Mouse (Mus musculus) ES-E14 (cell line): ENCODE data around the gene Ube2d1. TPM values are rescaled to one million over a fixed set of nuclear protein-coding genes. Genes with fewer than 3 reads are reported as not detected.

Source experiments
- DNase-seq: peaks from one replicate; pipeline ENCODE4 v3.0.0-alpha.2; 2013; ENCODE audit warnings: low read depth, low spot score
- H3K27ac ChIP-seq: 2 replicates; pipeline ENCODE4 v1.5.1; 2012; ENCODE audit warnings: low read depth, mild to moderate bottlenecking, low read length, moderate library complexity, mixed read lengths; ENCODE audit not compliant: poor library complexity, insufficient read depth, severe bottlenecking
- H3K36me3 ChIP-seq: 2 replicates; pipeline ENCODE4 v1.6.1; 2012; ENCODE audit warnings: mild to moderate bottlenecking, low read length, moderate library complexity, mixed read lengths; ENCODE audit not compliant: control insufficient read depth, poor library complexity, insufficient read depth, severe bottlenecking
- H3K4me1 ChIP-seq, 2 experiments: fragments of 150-350 bp in 1 of 2; sonication (generic) in 1 of 2; 2 replicates each; pipeline ENCODE4 v1.6.1; 2012; ENCODE audit warnings: low read length in 2 of 2, mild to moderate bottlenecking in 1 of 2, mixed read lengths in 1 of 2; ENCODE audit not compliant: control insufficient read depth in 2 of 2, insufficient read depth in 2 of 2, poor library complexity in 1 of 2
- H3K4me3 ChIP-seq, 2 experiments: fragments of 150-350 bp in 1 of 2; sonication (generic) in 1 of 2; 2 replicates each; pipeline ENCODE4 v1.5.1; 2012; ENCODE audit warnings: low read length in 2 of 2, low read depth in 1 of 2, mild to moderate bottlenecking in 1 of 2, mixed read lengths in 1 of 2; ENCODE audit not compliant: insufficient read depth in 1 of 2, poor library complexity in 1 of 2, severe bottlenecking in 1 of 2
- H3K9ac ChIP-seq: 2 replicates; pipeline ENCODE4 v1.6.1; 2012; ENCODE audit warnings: low read depth, mild to moderate bottlenecking, low read length, mixed read lengths; ENCODE audit not compliant: poor library complexity, insufficient read depth, severe bottlenecking
- H3K9me3 ChIP-seq: fragments of 150-350 bp; sonication (generic); 2 replicates; pipeline ENCODE4 v1.6.1; 2012; ENCODE audit warnings: low read depth, mild to moderate bottlenecking, low read length; ENCODE audit not compliant: control insufficient read depth, insufficient read depth
- CHD2 ChIP-seq: IDR thresholded peaks from 2 replicates; pipeline ENCODE4 v1.6.1; 2014; ENCODE audit warnings: mild to moderate bottlenecking, low read depth, low read length, inconsistent platforms
- HCFC1 ChIP-seq: IDR thresholded peaks from 2 replicates; pipeline ENCODE4 v1.6.1; 2012; ENCODE audit warnings: low read length, inconsistent platforms, borderline replicate concordance; ENCODE audit not compliant: insufficient read depth
- MAFK ChIP-seq: IDR thresholded peaks from 2 replicates; pipeline ENCODE4 v1.6.1; 2014; ENCODE audit warnings: mild to moderate bottlenecking, low read depth, low read length, inconsistent platforms; ENCODE audit not compliant: insufficient read depth
- ZC3H11A ChIP-seq: IDR thresholded peaks from 2 replicates; pipeline ENCODE4 v1.6.1; 2012; ENCODE audit warnings: low read depth, mild to moderate bottlenecking, inconsistent platforms, low read length, borderline replicate concordance
- ZNF384 ChIP-seq: IDR thresholded peaks from 2 replicates; pipeline ENCODE4 v1.6.1; 2012; ENCODE audit warnings: low read depth, low read length, inconsistent platforms
- in situ Hi-C, 2 experiments: fragments of 600-800 bp; cut with MboI; formaldehyde crosslinking; loops; one replicate each; pipeline ENCODE4 v1.15.1; 2025; ENCODE audit warnings: low sequenced_read_pairs in 2 of 2, inconsistent platforms in 1 of 2; ENCODE audit not compliant: unreplicated experiment in 2 of 2
- total RNA-seq: library from RNA; depleted of rRNA; stranded (reverse); fragments of 300-350 nt; gene quantifications from 2 replicates; pipeline ENCODE4 v1.2.3, GENCODE M21; 2012; rRNA removed

The Ube2d1 gene
- total RNA-seq, 1 experiment: 8.3 TPM

- no peak overlapping the region for H3K9ac ChIP-seq
- no peaks in the 10 kb centered on the region for H3K9me3 ChIP-seq
- in situ Hi-C loops: no loop called here
- H3K36me3 ChIP-seq: peaks cover 6% of the 10 kb centered on the region
- H3K4me1 ChIP-seq: peaks cover 0 to 2% of the 10 kb centered on the region in 2 experiments; a peak in 1 of 4 replicates
- TF ChIP-seq MAFK (no peak), ZC3H11A (no peak), CHD2 (no peak), ZNF384 (no peak), HCFC1 (no peak)
- no peak overlapping the region for H3K4me3 ChIP-seq
- DNase-seq: no peak
- no peak overlapping the region for H3K27ac ChIP-seq
Measured at GRCm38 (mm10) chr10:71222639-71223038, 62.4 kb downstream of the Ube2d1 start.

- no peaks in the 10 kb centered on the region for H3K9me3 ChIP-seq
- TF ChIP-seq ZC3H11A (peak; percentile 68), HCFC1 (no peak; the same call in 1 of the 2 replicates)
- in situ Hi-C loops: no loop called here
Measured at GRCm38 (mm10) chr10:71218228-71218892, 66.7 kb downstream of the Ube2d1 start.

GRCm38 (mm10) chr10:71215996-71216395, 69.1 kb downstream of the Ube2d1 start:
- no peaks in the 10 kb centered on the region for H3K36me3 ChIP-seq
- H3K4me3 ChIP-seq: no peak overlapping the region
- in situ Hi-C loops: no loop called here
- H3K27ac ChIP-seq: no peak overlapping the region
- no peak for TF ChIP-seq HCFC1
- TF ChIP-seq MAFK: no peak
- no peak for TF ChIP-seq ZC3H11A
- TF ChIP-seq CHD2: no peak
- TF ChIP-seq ZNF384: no peak
- no peaks in the 10 kb centered on the region for H3K9me3 ChIP-seq
- no peak for DNase-seq
- H3K4me1 ChIP-seq: peaks cover 2 to 5% of the 10 kb centered on the region in 2 experiments; a peak in 1 of 4 replicates
- H3K9ac ChIP-seq: no peak overlapping the region

More at GRCm38 (mm10) chr10:71218228-71218892, 66.7 kb downstream of the Ube2d1 start:
- H3K4me3 ChIP-seq: peak overlapping the region; percentile 53 to 59
- DNase-seq: peak; percentile 83
- H3K4me1 ChIP-seq: peaks cover 2 to 5% of the 10 kb centered on the region in 2 experiments; a peak in 1 of 4 replicates
- H3K9ac ChIP-seq: 0 out of 2 replicates have a peak overlapping the region, but pooled peaks have one; percentile 38
- no peaks in the 10 kb centered on the region for H3K36me3 ChIP-seq
- no peak overlapping the region for H3K27ac ChIP-seq

Other genes starting within 250 kb of the Ube2d1 start
- 1.2 and 1.8 TPM in 2 replicates for gene Bicc1, start 125.6 kb downstream of the Ube2d1 start, total RNA-seq
- gene Tfam, start 47.0 kb downstream of the Ube2d1 start, total RNA-seq: 63.7 and 67.3 TPM in 2 replicates
- gene Cisd1, start 59.7 kb upstream of the Ube2d1 start, total RNA-seq: 158 and 281 TPM in 2 replicates
- gene Ipmk, start 62.5 kb upstream of the Ube2d1 start, total RNA-seq: 41.9 and 44.8 TPM in 2 replicates